Mouse (Mus musculus) heart, adult 2 months (tissue): ENCODE measurements around the gene Prcc. TPM values are rescaled to one million over a fixed set of nuclear protein-coding genes. Genes with fewer than 3 reads are reported as not detected.

Experiments used
- DNase-seq, 2 experiments: peaks; one replicate each; pipeline ENCODE4 v3.0.0; 2021
- H3K27ac ChIP-seq: fragments of 200-600 bp; 2 replicates; pipeline ENCODE4 v1.8.1; 2022
- H3K27me3 ChIP-seq: fragments of 200-500 bp; 2 replicates; pipeline ENCODE4 v1.6.1; 2012; ENCODE audit warnings: mild to moderate bottlenecking, low read length, inconsistent platforms, mixed read lengths; ENCODE audit not compliant: control insufficient read depth, insufficient read depth
- H3K36me3 ChIP-seq: fragments of 200-500 bp; 2 replicates; pipeline ENCODE4 v1.6.1; 2012; ENCODE audit warnings: low read length, inconsistent platforms; ENCODE audit not compliant: control insufficient read depth, insufficient read depth
- H3K4me1 ChIP-seq: fragments of 200-500 bp; 2 replicates; pipeline ENCODE4 v1.6.1; 2011; ENCODE audit warnings: low read length; ENCODE audit not compliant: control insufficient read depth, insufficient read depth
- H3K4me3 ChIP-seq: fragments of 200-600 bp; 2 replicates; pipeline ENCODE4 v1.8.1; 2022
- H3K79me2 ChIP-seq: fragments of 200-500 bp; replicated peaks from 2 replicates; pipeline ENCODE4 v1.6.1; 2012; ENCODE audit warnings: mild to moderate bottlenecking, inconsistent platforms, low read length, moderate library complexity, mixed read lengths; ENCODE audit not compliant: control insufficient read depth, insufficient read depth
- H3K9ac ChIP-seq: fragments of 200-500 bp; 2 replicates; pipeline ENCODE4 v1.6.1; 2012; ENCODE audit warnings: low read depth, mild to moderate bottlenecking, control low read depth, inconsistent platforms, low read length, mixed read lengths
- CTCF ChIP-seq: fragments of 200-600 bp; IDR thresholded peaks from 2 replicates; pipeline ENCODE4 v1.8.1; 2022; ENCODE audit warnings: antibody characterized with exemption, mild to moderate bottlenecking, moderate library complexity
- EP300 ChIP-seq: fragments of 200-500 bp; IDR thresholded peaks from 2 replicates; pipeline ENCODE4 v1.6.1; 2011; ENCODE audit warnings: low read depth, low read length, control low read depth; ENCODE audit not compliant: insufficient read depth
- POLR2A ChIP-seq: fragments of 200-500 bp; IDR thresholded peaks from 2 replicates; pipeline ENCODE4 v1.6.1; 2011; ENCODE audit warnings: mild to moderate bottlenecking, low read depth, low read length, control low read depth; ENCODE audit not compliant: insufficient read depth
- WGBS: fragments of 180-500 bp; shearing (Covaris S2); methylation state at CpG from one replicate; pipeline ENCODE4 v1.1.7; 2018; 5-methylcytosine and 5-hydroxymethylcytosine counted together
- intact Hi-C: fragments of 180-260 bp; cut with DNase I; formaldehyde crosslinking; loops from one replicate; pipeline ENCODE4 v1.15.1; 2025
- polyA plus RNA-seq: library from polyadenylated mRNA; depleted of rRNA; stranded (reverse); fragments of >200 nt; gene quantifications from 2 replicates; pipeline ENCODE4 v1.2.3, GENCODE M21; 2012
- total RNA-seq, 2 experiments: library from RNA; stranded (reverse); gene quantifications; 2 replicates each; pipeline ENCODE4 v1.2.3; 2021

The Prcc gene
- total and polyA plus RNA-seq, 3 experiments: 27.6 to 50.7 (median 46.7) TPM

- intact Hi-C loops: loop anchor here (2.0 kb wide), 1 partner anchor 32 kb away; no protein-coding TSS in a partner anchor
- H3K9ac ChIP-seq: no peak overlapping the region
- no peaks in the 10 kb centered on the region for H3K4me1 ChIP-seq
- 0 out of 2 replicates have a peak, but pooled peaks cover 2% of the 10 kb centered on the region for H3K36me3 ChIP-seq
- H3K27me3 ChIP-seq: no peaks in the 10 kb centered on the region
- no peak overlapping the region for H3K27ac ChIP-seq
- no peak overlapping the region for H3K4me3 ChIP-seq
- TF ChIP-seq CTCF (no peak), POLR2A (no peak), EP300 (no peak)
- no peak for DNase-seq
- 95% methylated on average over 1 of the region's 1 CpGs for WGBS
- no peaks in the 10 kb centered on the region for H3K79me2 ChIP-seq
Observed at GRCm38 (mm10) chr3:87918551-87918950, 33.1 kb upstream of the Prcc start.

- intact Hi-C loops: no loop called here
- Histone ChIP-seq H3K36me3 (0 out of 2 replicates have a peak, but pooled peaks cover 2% of the 10 kb centered on the region), H3K27me3 (no peaks in the 10 kb centered on the region), H3K4me3 (no peak overlapping the region), H3K27ac (no peak overlapping the region), H3K79me2 (no peaks in the 10 kb centered on the region; the same call in 1 of the 2 replicates), H3K9ac (no peak overlapping the region), H3K4me1 (no peaks in the 10 kb centered on the region; the same call in 1 of the 2 replicates)
- WGBS: 90% methylated on average over 1 of the region's 1 CpGs
- DNase-seq: no peak
- TF ChIP-seq EP300: no peak
- no peak for TF ChIP-seq POLR2A
- peak; percentile 8; the same call in 1 of the 2 replicates for TF ChIP-seq CTCF
Observed at GRCm38 (mm10) chr3:87916990-87917389, 31.6 kb upstream of the Prcc start.

- H3K4me1 ChIP-seq: peaks cover 11% of the 10 kb centered on the region
- H3K27ac ChIP-seq: no peak overlapping the region
- no peak for TF ChIP-seq CTCF
- TF ChIP-seq POLR2A: no peak
- no peak for TF ChIP-seq EP300
- WGBS: 90% methylated on average over 10 of the region's 10 CpGs
- H3K4me3 ChIP-seq: no peak overlapping the region
- no peak for DNase-seq
- H3K79me2 ChIP-seq: peaks cover 6% of the 10 kb centered on the region; the same call in 1 of the 2 replicates
- intact Hi-C loops: no loop called here
- H3K27me3 ChIP-seq: no peaks in the 10 kb centered on the region
- no peak overlapping the region for H3K9ac ChIP-seq
- no peaks in the 10 kb centered on the region; the same call in 1 of the 2 replicates for H3K36me3 ChIP-seq
Observed at GRCm38 (mm10) chr3:87913891-87914290, 28.5 kb upstream of the Prcc start.

- H3K27me3 ChIP-seq: no peaks in the 10 kb centered on the region
- H3K4me3 ChIP-seq: no peak overlapping the region
- DNase-seq: no peak
- H3K79me2 ChIP-seq: peaks cover 6% of the 10 kb centered on the region; the same call in 1 of the 2 replicates
- peaks cover 15% of the 10 kb centered on the region for H3K4me1 ChIP-seq
- no peaks in the 10 kb centered on the region; the same call in 1 of the 2 replicates for H3K36me3 ChIP-seq
- no peak overlapping the region for H3K9ac ChIP-seq
- TF ChIP-seq CTCF (no peak), EP300 (no peak), POLR2A (no peak)
- 76% methylated on average over 7 of the region's 7 CpGs for WGBS
- intact Hi-C loops: no loop called here
- H3K27ac ChIP-seq: no peak overlapping the region
Observed at GRCm38 (mm10) chr3:87913491-87913890, 28.1 kb upstream of the Prcc start.

GRCm38 (mm10) chr3:87910573-87911141 lies 25.2 kb upstream of the Prcc start:
- no peak for TF ChIP-seq CTCF
- TF ChIP-seq POLR2A: peak; percentile 50; the same call in 1 of the 2 replicates
- TF ChIP-seq EP300: no peak
- WGBS: 8% methylated on average over 12 of the region's 12 CpGs
- H3K36me3 ChIP-seq: no peaks in the 10 kb centered on the region; the same call in 1 of the 2 replicates
- intact Hi-C loops: no loop called here
- peaks cover 8% of the 10 kb centered on the region; the same call in 1 of the 2 replicates for H3K79me2 ChIP-seq
- peaks cover 23% of the 10 kb centered on the region for H3K4me1 ChIP-seq
- H3K9ac ChIP-seq: peak overlapping the region; percentile 66
- H3K4me3 ChIP-seq: peak overlapping the region; percentile 48
- H3K27me3 ChIP-seq: no peaks in the 10 kb centered on the region
- peak overlapping the region; percentile 83 for H3K27ac ChIP-seq
- peak; percentile 84 to 86 for DNase-seq

- 11% methylated on average over 4 of the region's 4 CpGs for WGBS
- intact Hi-C loops: no loop called here
- no peak for TF ChIP-seq POLR2A
- TF ChIP-seq EP300: no peak
- TF ChIP-seq CTCF: no peak
- H3K36me3 ChIP-seq: no peaks in the 10 kb centered on the region; the same call in 1 of the 2 replicates
- H3K27me3 ChIP-seq: no peaks in the 10 kb centered on the region
- H3K9ac ChIP-seq: peak overlapping the region; percentile 30; the same call in 1 of the 2 replicates
- no peak overlapping the region; the same call in 1 of the 2 replicates for H3K4me3 ChIP-seq
- DNase-seq: no peak
- H3K79me2 ChIP-seq: peaks cover 8% of the 10 kb centered on the region; the same call in 1 of the 2 replicates
- H3K27ac ChIP-seq: peak overlapping the region; percentile 83
- H3K4me1 ChIP-seq: peaks cover 23% of the 10 kb centered on the region
Observed at GRCm38 (mm10) chr3:87909874-87910273, 24.5 kb upstream of the Prcc start.
